Mouse (Mus musculus): Measurements from ENCODE around the gene Gm21988.

- no peak for TF ChIP-seq CTCF (IDR thresholded peaks at IDR 0.05; ENCODE audit: low read depth, low read length)
- TF ChIP-seq POLR2A (IDR thresholded peaks at IDR 0.05; ENCODE audit: borderline replicate concordance, low read depth, low read length), result no peak
These were observed 3.0 kb upstream of the Gm21988 start for GRCm38 (mm10) chr11:70242591-70242990.

Measured in bone marrow macrophage, adult 2 months (primary cell).